Mouse (Mus musculus) myocyte (in vitro differentiated cells): ENCODE measurements around the gene Slc38a2. TPM values are rescaled to one million over a fixed set of nuclear protein-coding genes. Genes with fewer than 3 reads are reported as not detected.
A peak's percentile ranks its signal among the peaks of the same experiment; 100 is the strongest.

Source experiments
- H3K27me3 ChIP-seq: one replicate; pipeline ENCODE4 v1.6.1; 2011; ENCODE audit not compliant: control insufficient read depth, insufficient read depth, insufficient read length
- H3K36me3 ChIP-seq: one replicate; pipeline ENCODE4 v1.6.1; 2011; ENCODE audit not compliant: control insufficient read depth, insufficient read depth
- H3K4me2 ChIP-seq: one replicate; pipeline ENCODE4 v1.6.1; 2011; ENCODE audit warnings: low read depth, control low read depth
- H3K4me3 ChIP-seq: one replicate; pipeline ENCODE4 v1.5.1; 2011; ENCODE audit warnings: mild to moderate bottlenecking, control low read depth, moderate library complexity
- H3K79me2 ChIP-seq: one replicate; pipeline ENCODE4 v1.6.1; 2011; ENCODE audit not compliant: control insufficient read depth, insufficient read depth
- H3ac ChIP-seq: one replicate; pipeline ENCODE4 v1.6.1; 2011; ENCODE audit not compliant: control insufficient read depth, insufficient read length
- CEBPB ChIP-seq: IDR thresholded peaks from 2 replicates; pipeline ENCODE4 v1.6.1; 2011; ENCODE audit warnings: mild to moderate bottlenecking, moderate library complexity; ENCODE audit not compliant: poor library complexity, insufficient read depth, severe bottlenecking
- E2F4 ChIP-seq: IDR thresholded peaks from one replicate; pipeline ENCODE4 v1.6.1; 2011; ENCODE audit warnings: mild to moderate bottlenecking, control low read depth, moderate library complexity; ENCODE audit not compliant: insufficient read depth
- MAX ChIP-seq: IDR thresholded peaks from one replicate; pipeline ENCODE4 v1.6.1; 2011; ENCODE audit warnings: low read depth, mild to moderate bottlenecking, control low read depth
- MYOD1 ChIP-seq, 3 experiments: IDR thresholded peaks; one replicate each; pipeline ENCODE4 v1.6.1; 2011; ENCODE audit warnings: control low read depth in 2 of 3, low read depth in 2 of 3, mild to moderate bottlenecking in 2 of 3, moderate library complexity in 1 of 3; ENCODE audit not compliant: insufficient read length in 2 of 3, control insufficient read depth in 1 of 3
- MYOG ChIP-seq, 3 experiments: IDR thresholded peaks; one replicate each; pipeline ENCODE4 v1.6.1; 2011; ENCODE audit warnings: control low read depth in 2 of 3, low read depth in 2 of 3, mild to moderate bottlenecking in 2 of 3; ENCODE audit not compliant: insufficient read length in 2 of 3, control insufficient read depth in 1 of 3, insufficient read depth in 1 of 3
- POLR2A ChIP-seq: IDR thresholded peaks from one replicate; pipeline ENCODE4 v1.6.1; 2011; ENCODE audit warnings: low read depth, mild to moderate bottlenecking, control low read depth, moderate library complexity; ENCODE audit not compliant: insufficient read length
- POLR2AphosphoS2 ChIP-seq: IDR thresholded peaks from one replicate; pipeline ENCODE4 v1.6.1; 2011; ENCODE audit warnings: low read depth, control low read depth; ENCODE audit not compliant: insufficient read length
- REST ChIP-seq: IDR thresholded peaks from one replicate; pipeline ENCODE4 v1.6.1; 2011; ENCODE audit warnings: mild to moderate bottlenecking, control low read depth, moderate library complexity; ENCODE audit not compliant: insufficient read depth, insufficient read length
- SRF ChIP-seq: IDR thresholded peaks from one replicate; pipeline ENCODE4 v1.6.1; 2011; ENCODE audit warnings: low read depth; ENCODE audit not compliant: control insufficient read depth, insufficient read length
- TCF12 ChIP-seq: IDR thresholded peaks from one replicate; pipeline ENCODE4 v1.6.1; 2011; ENCODE audit warnings: mild to moderate bottlenecking, control low read depth; ENCODE audit not compliant: poor library complexity, insufficient read depth, severe bottlenecking
- TCF3 ChIP-seq: IDR thresholded peaks from one replicate; pipeline ENCODE4 v1.6.1; 2011; ENCODE audit warnings: low read depth, control low read depth; ENCODE audit not compliant: insufficient read length
- USF1 ChIP-seq: IDR thresholded peaks from one replicate; pipeline ENCODE4 v1.6.1; 2011; ENCODE audit warnings: low read depth, mild to moderate bottlenecking, control low read depth, moderate library complexity
- polyA plus RNA-seq: library from polyadenylated mRNA; unstranded; fragments of >200 nt; fragmentation: generic; extraction: Trizol; gene quantifications from one replicate; pipeline ENCODE4 v1.2.1, GENCODE M21; 2012; ENCODE audit warnings: missing spikeins

Slc38a2 gene
- polyA plus RNA-seq, 1 experiment = 95.0 TPM

- H3K79me2 ChIP-seq = no peaks in the 10 kb centered on the region
- TF ChIP-seq MYOG (IDR thresholded peaks at IDR 0.05; ENCODE audit: control insufficient read depth in 1 of 3, insufficient read depth in 1 of 3, insufficient read length in 2 of 3, low read depth in 2 of 3) = no peak
- no peak for TF ChIP-seq REST
- TF ChIP-seq MYOD1 (IDR thresholded peaks at IDR 0.05; ENCODE audit: control insufficient read depth in 1 of 3, insufficient read length in 2 of 3, low read depth in 2 of 3) = no peak
- TF ChIP-seq MAX = no peak
- TF ChIP-seq TCF3 = no peak
- no peak for TF ChIP-seq POLR2AphosphoS2
- TF ChIP-seq CEBPB = no peak
- TF ChIP-seq SRF = no peak
- TF ChIP-seq USF1 = no peak
- no peak for TF ChIP-seq E2F4
- no peak for TF ChIP-seq POLR2A
- TF ChIP-seq TCF12 = no peak
- no peaks in the 10 kb centered on the region for H3K27me3 ChIP-seq
- H3K4me2 ChIP-seq = no peak overlapping the region
- H3K4me3 ChIP-seq = no peak overlapping the region
- H3K36me3 ChIP-seq = no peaks in the 10 kb centered on the region
- no peak overlapping the region for H3ac ChIP-seq
These were observed 40.6 kb upstream of the Slc38a2 start for GRCm38 (mm10) chr15:96740091-96740490.

GRCm38 (mm10) chr15:96736663-96737385 lies 37.3 kb upstream of the Slc38a2 start:
- Histone ChIP-seq H3K4me2 (no peak overlapping the region), H3K36me3 (no peaks in the 10 kb centered on the region), H3K79me2 (no peaks in the 10 kb centered on the region), H3K27me3 (no peaks in the 10 kb centered on the region), H3K4me3 (no peak overlapping the region), H3ac (no peak overlapping the region)
- TF ChIP-seq POLR2A (no peak), E2F4 (no peak), TCF3 (no peak), MYOD1 (IDR thresholded peaks at IDR 0.05; ENCODE audit: control insufficient read depth in 1 of 3, insufficient read length in 2 of 3, low read depth in 2 of 3) (no peak), TCF12 (no peak), MYOG (IDR thresholded peaks at IDR 0.05; ENCODE audit: control insufficient read depth in 1 of 3, insufficient read depth in 1 of 3, insufficient read length in 2 of 3, low read depth in 2 of 3) (no peak), MAX (no peak), SRF (no peak), USF1 (no peak), CEBPB (no peak), REST (no peak), POLR2AphosphoS2 (no peak)

DNA sequence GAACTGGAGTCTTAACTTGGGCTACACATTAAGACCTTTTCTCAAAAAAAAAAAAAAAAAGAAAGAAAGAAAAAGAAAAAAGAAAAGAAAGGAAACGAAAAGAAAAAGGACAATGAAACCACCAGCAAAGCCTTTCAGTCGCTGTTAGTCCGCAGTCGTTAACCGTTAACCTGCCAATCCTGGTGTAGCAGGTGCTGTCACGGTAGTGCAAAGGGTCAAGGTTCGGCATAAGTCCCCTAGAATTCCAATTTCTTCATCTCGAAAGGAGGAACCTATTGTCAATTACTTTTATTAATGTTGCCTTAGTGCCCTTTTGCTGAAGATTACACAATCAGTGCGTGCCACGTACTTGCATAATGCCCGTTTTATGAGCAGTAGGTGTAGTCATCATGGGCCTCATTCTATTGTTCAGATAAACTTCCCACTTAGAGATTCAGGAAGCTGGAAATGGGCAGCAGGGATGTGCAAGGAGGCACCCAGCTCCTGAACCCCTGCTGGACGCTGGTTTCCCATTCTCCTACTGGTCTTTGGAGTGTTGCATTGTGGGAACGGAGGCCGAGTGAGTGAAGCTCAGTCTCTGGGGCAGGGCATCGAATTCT lies 36.1 kb upstream of the Slc38a2 start:
- Histone ChIP-seq H3K27me3 (no peaks in the 10 kb centered on the region), H3ac (no peak overlapping the region), H3K79me2 (no peaks in the 10 kb centered on the region), H3K36me3 (no peaks in the 10 kb centered on the region), H3K4me2 (no peak overlapping the region), H3K4me3 (no peak overlapping the region)
- TF ChIP-seq E2F4 (no peak), MYOD1 (IDR thresholded peaks at IDR 0.05; ENCODE audit: control insufficient read depth in 1 of 3, insufficient read length in 2 of 3, low read depth in 2 of 3) (no peak), MYOG (IDR thresholded peaks at IDR 0.05; ENCODE audit: control insufficient read depth in 1 of 3, insufficient read depth in 1 of 3, insufficient read length in 2 of 3, low read depth in 2 of 3) (no peak)

GRCm38 (mm10) chr15:96734423-96734822 lies 34.9 kb upstream of the Slc38a2 start:
- Histone ChIP-seq H3K79me2 (no peaks in the 10 kb centered on the region), H3ac (no peak overlapping the region), H3K4me2 (no peak overlapping the region), H3K27me3 (no peaks in the 10 kb centered on the region), H3K36me3 (no peaks in the 10 kb centered on the region), H3K4me3 (no peak overlapping the region)
- TF ChIP-seq REST (no peak), SRF (no peak)

DNA sequence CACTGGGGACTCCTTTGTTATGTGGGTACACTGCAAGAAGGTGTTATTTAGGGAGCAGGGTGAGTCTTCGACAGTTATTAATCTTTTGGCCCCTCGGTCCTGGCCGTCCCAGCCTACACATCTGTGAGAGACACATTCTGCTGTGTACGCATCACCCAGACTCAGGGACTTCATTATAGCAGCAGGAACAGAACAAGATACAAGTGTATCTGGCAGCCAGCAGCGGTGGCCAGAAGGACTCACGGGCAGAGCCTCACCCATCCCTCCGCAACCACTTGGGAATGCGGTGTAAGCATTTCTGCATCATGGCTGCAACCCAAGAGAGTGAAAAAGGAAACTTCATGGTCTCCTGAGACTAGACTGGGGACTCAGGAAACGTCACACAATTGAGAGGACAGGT lies 30.9 kb upstream of the Slc38a2 start:
- H3K79me2 ChIP-seq = no peaks in the 10 kb centered on the region
- no peak overlapping the region for H3K4me3 ChIP-seq
- H3ac ChIP-seq = no peak overlapping the region
- H3K27me3 ChIP-seq = no peaks in the 10 kb centered on the region
- H3K36me3 ChIP-seq = no peaks in the 10 kb centered on the region
- H3K4me2 ChIP-seq = peak overlapping the region; percentile 63
- TF ChIP-seq TCF12 (no peak), CEBPB (no peak), E2F4 (no peak), MYOG (IDR thresholded peaks at IDR 0.05; ENCODE audit: control insufficient read depth in 1 of 3, insufficient read depth in 1 of 3, insufficient read length in 2 of 3, low read depth in 2 of 3) (peak in 1 of 3 experiments; percentile 37)
